Mouse (Mus musculus) brain, embryonic 14.5 days (tissue): ENCODE measurements around the gene AC140267.1.

Source experiments
- CTCF ChIP-seq: fragments of 200-500 bp; IDR thresholded peaks from 2 replicates; pipeline ENCODE4 v1.5.1; 2012; ENCODE audit warnings: inconsistent platforms, mild to moderate bottlenecking, moderate library complexity, borderline replicate concordance; ENCODE audit not compliant: insufficient read depth, insufficient read length; ENCODE audit errors: extremely low read depth
- POLR2A ChIP-seq: fragments of 200-500 bp; IDR thresholded peaks from 2 replicates; pipeline ENCODE4 v1.6.1; 2012; ENCODE audit warnings: mild to moderate bottlenecking, inconsistent platforms, borderline replicate concordance; ENCODE audit not compliant: poor library complexity, insufficient read depth, insufficient read length, severe bottlenecking; ENCODE audit errors: extremely low read depth

DNA sequence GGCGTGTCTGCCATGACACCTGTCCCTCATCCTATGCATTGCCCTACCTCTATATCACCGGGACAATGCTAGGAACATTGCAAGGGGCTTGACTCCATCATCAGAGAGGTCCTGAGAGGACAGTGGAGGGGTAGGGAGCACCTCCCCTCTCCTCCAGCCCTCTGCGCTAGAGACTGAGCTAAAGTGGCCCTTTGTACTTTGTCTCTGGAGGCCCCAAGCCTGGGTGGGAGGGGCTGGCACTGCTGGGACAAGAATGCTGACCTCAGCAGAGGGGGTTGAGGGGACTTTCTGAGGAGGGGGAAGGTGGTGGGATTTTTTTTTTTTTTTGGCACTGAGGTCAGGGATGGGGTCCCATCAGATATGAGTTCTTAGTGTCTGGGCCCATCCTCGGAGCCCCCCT is 45.6 kb upstream of the AC140267.1 start:
- TF ChIP-seq CTCF = no peak
- no peak for TF ChIP-seq POLR2A
